Mouse (Mus musculus) left cerebral cortex, postnatal 14 days (tissue): ENCODE results near the gene Snrpf. TPM values are rescaled to one million over a fixed set of nuclear protein-coding genes. Genes with fewer than 3 reads are reported as not detected.
A peak's percentile ranks its signal among the peaks of the same experiment; 100 is the strongest.
"Not testable (repeated sequence)": the region's sequence is repeated elsewhere in the genome, so short reads cannot be mapped to it uniquely, and the experiment has no call there.

Experiments
- DNase-seq, 2 experiments: peaks; one replicate each; pipeline ENCODE4 v3.0.0; 2021 to 2022; ENCODE audit warnings: low spot score in 2 of 2, mixed read lengths in 1 of 2
- intact Hi-C: fragments of 180-260 bp; cut with DNase I; formaldehyde crosslinking; loops from one replicate; pipeline ENCODE4 v1.15.1; 2025
- total RNA-seq, 2 experiments: library from RNA; stranded (reverse); gene quantifications; 2 replicates each; pipeline ENCODE4 v1.2.3; 2021

Gene Snrpf
- total RNA-seq, 2 experiments from 2014 or later: 12.9 to 15.2 TPM

- DNase-seq: no peak
- intact Hi-C loops: no loop called here
Measured at GRCm38 (mm10) chr10:93592456-93592855, 3.0 kb upstream of the Snrpf start.

GRCm38 (mm10) chr10:93588796-93589195 lies 710 bp downstream of the Snrpf start:
- DNase-seq: peak in 1 of 2 experiments; percentile 20
- intact Hi-C loops: no loop called here

GRCm38 (mm10) chr10:93577271-93577886 lies 12.1 kb downstream of the Snrpf start:
- DNase-seq: peak; percentile 86 to 89
- intact Hi-C loops: loop anchor here (2.0 to 10.0 kb wide), 3 partner anchors 91 to 523 kb away; no protein-coding TSS in a partner anchor

GRCm38 (mm10) chr10:93575960-93576359 lies 13.5 kb downstream of the Snrpf start:
- intact Hi-C loops: loop anchor here (2.0 to 10.0 kb wide), 3 partner anchors 89 to 521 kb away; no protein-coding TSS in a partner anchor
- DNase-seq: no peak

- DNase-seq: no peak
- intact Hi-C loops: loop anchor here (10.0 kb wide), 1 partner anchor 520 kb away; no protein-coding TSS in a partner anchor
Measured at GRCm38 (mm10) chr10:93574966-93575365, 14.5 kb downstream of the Snrpf start.

GRCm38 (mm10) chr10:93572209-93572608 lies 17.3 kb downstream of the Snrpf start:
- intact Hi-C loops: loop anchor here (10.0 kb wide), 1 partner anchor 517 kb away; no protein-coding TSS in a partner anchor
- DNase-seq: no peak

GRCm38 (mm10) chr10:93568671-93569070 lies 20.8 kb downstream of the Snrpf start:
- no peak for DNase-seq
- intact Hi-C loops: no loop called here

GRCm38 (mm10) chr10:93567841-93568566 lies 21.5 kb downstream of the Snrpf start:
- no peak for DNase-seq
- intact Hi-C loops: no loop called here

GRCm38 (mm10) chr10:93567066-93567465 lies 22.4 kb downstream of the Snrpf start:
- intact Hi-C loops: no loop called here
- DNase-seq: no peak

- intact Hi-C loops: no loop called here
- DNase-seq: no peak
Measured at GRCm38 (mm10) chr10:93564518-93565090, 24.9 kb downstream of the Snrpf start.

GRCm38 (mm10) chr10:93559786-93560185 lies 29.7 kb downstream of the Snrpf start:
- no peak for DNase-seq
- intact Hi-C loops: no loop called here

- intact Hi-C loops, DNase-seq: not testable (repeated sequence)
Measured at GRCm38 (mm10) chr10:93557971-93558370, 31.5 kb downstream of the Snrpf start.

- intact Hi-C loops: no loop called here
- no peak for DNase-seq
Measured at GRCm38 (mm10) chr10:93552596-93552995, 36.9 kb downstream of the Snrpf start.

- intact Hi-C loops: loop anchor here (5.0 to 10.0 kb wide), 2 partner anchors 58 to 125 kb away; no protein-coding TSS in a partner anchor
- no peak for DNase-seq
Measured at GRCm38 (mm10) chr10:93549821-93550220, 39.7 kb downstream of the Snrpf start.

- peak; percentile 78 to 87 for DNase-seq
- intact Hi-C loops: loop anchor here (5.0 to 10.0 kb wide), 2 partner anchors 57 to 124 kb away; no protein-coding TSS in a partner anchor
Measured at GRCm38 (mm10) chr10:93548991-93549390, 40.5 kb downstream of the Snrpf start.

- DNase-seq: no peak
- intact Hi-C loops: loop anchor here (5.0 to 10.0 kb wide), 2 partner anchors 56 to 123 kb away; no protein-coding TSS in a partner anchor
Measured at GRCm38 (mm10) chr10:93547741-93548270, 41.7 kb downstream of the Snrpf start.

- intact Hi-C loops: loop anchor here (10.0 kb wide), 1 partner anchor 119 kb away; no protein-coding TSS in a partner anchor
- no peak for DNase-seq
Measured at GRCm38 (mm10) chr10:93544172-93544571, 45.3 kb downstream of the Snrpf start.

GRCm38 (mm10) chr10:93543176-93543575 lies 46.3 kb downstream of the Snrpf start:
- intact Hi-C loops: loop anchor here (10.0 kb wide), 1 partner anchor 118 kb away; no protein-coding TSS in a partner anchor

GRCm38 (mm10) chr10:93542356-93542755 lies 47.1 kb downstream of the Snrpf start:
- DNase-seq: no peak
- intact Hi-C loops: loop anchor here (10.0 kb wide), 1 partner anchor 118 kb away; no protein-coding TSS in a partner anchor

More at GRCm38 (mm10) chr10:93543176-93543575, 46.3 kb downstream of the Snrpf start:
- DNase-seq: no peak
